Mouse (Mus musculus) heart, postnatal 0 days (tissue): ENCODE measurements around the gene Ssx2ip. TPM values are rescaled to one million over a fixed set of nuclear protein-coding genes. Genes with fewer than 3 reads are reported as not detected.

Experiments used
- ATAC-seq: fragments of 200-750 bp; cut with Nextera tagmentation; 2 replicates; pipeline ENCODE4 v1.8.0; 2017; ENCODE audit warnings: low read depth, moderate number of reproducible peaks, moderate library complexity; ENCODE audit not compliant: insufficient read depth
- DNase-seq: peaks from one replicate; pipeline ENCODE4 v3.0.0-alpha.2; 2016; ENCODE audit warnings: low spot score
- H3K27ac ChIP-seq: fragments of 300-500 bp; sonication (generic); 2 replicates; pipeline ENCODE4 v1.5.1; 2014; ENCODE audit warnings: low read depth, mild to moderate bottlenecking
- H3K27me3 ChIP-seq: fragments of 300-500 bp; sonication (generic); 2 replicates; pipeline ENCODE4 v1.6.1; 2014; ENCODE audit warnings: low read length, mixed read lengths; ENCODE audit not compliant: control insufficient read depth, insufficient read depth
- H3K36me3 ChIP-seq: fragments of 300-500 bp; sonication (generic); replicated peaks from 2 replicates; pipeline ENCODE4 v1.6.1; 2014; ENCODE audit warnings: low read length, mixed read lengths; ENCODE audit not compliant: control insufficient read depth, insufficient read depth
- H3K4me1 ChIP-seq: fragments of 300-500 bp; sonication (generic); 2 replicates; pipeline ENCODE4 v1.6.1; 2014; ENCODE audit warnings: antibody characterized with exemption; ENCODE audit not compliant: control insufficient read depth, insufficient read depth
- H3K4me2 ChIP-seq: fragments of 300-500 bp; sonication (generic); 2 replicates; pipeline ENCODE4 v1.6.1; 2014; ENCODE audit warnings: low read depth, mild to moderate bottlenecking, low read length, moderate library complexity
- H3K4me3 ChIP-seq: fragments of 300-500 bp; sonication (generic); 2 replicates; pipeline ENCODE4 v1.5.1; 2014; ENCODE audit warnings: low read depth, low read length
- H3K9ac ChIP-seq: fragments of 300-500 bp; sonication (generic); replicated peaks from 2 replicates; pipeline ENCODE4 v1.6.1; 2014; ENCODE audit warnings: low read depth, low read length, mixed read lengths
- H3K9me3 ChIP-seq: fragments of 300-500 bp; sonication (generic); replicated peaks from 2 replicates; pipeline ENCODE4 v1.6.1; 2016; ENCODE audit warnings: low read length; ENCODE audit not compliant: control insufficient read depth
- CTCF ChIP-seq: IDR thresholded peaks from 2 replicates; pipeline ENCODE4 v1.5.1; 2016; ENCODE audit warnings: antibody characterized with exemption, control low read depth, low read depth
- EP300 ChIP-seq: IDR thresholded peaks from 2 replicates; pipeline ENCODE4 v1.6.1; 2016; ENCODE audit warnings: antibody characterized with exemption, low read depth
- WGBS: fragments of 180-500 bp; shearing (Covaris S2); extraction: QIAGEN DNeasy Blood & Tissue Kit; methylation state at CpG from one replicate; pipeline ENCODE4 v1.1.7; 2014; 5-methylcytosine and 5-hydroxymethylcytosine counted together
- polyA plus RNA-seq: library from polyadenylated mRNA; unstranded; fragments of >200 nt; fragmentation: Nextera tagmentation; extraction: Ambion mirVana; gene quantifications from 2 replicates; pipeline ENCODE4 v1.2.1, GENCODE M21; 2015
- total RNA-seq: library from RNA; depleted of rRNA; stranded (reverse); fragments of >200 nt; gene quantifications from 2 replicates; pipeline ENCODE4 v1.2.3, GENCODE M21; 2014; ENCODE audit warnings: low replicate concordance

The Ssx2ip gene
- total and polyA plus RNA-seq, 2 experiments from 2014 or later: 6.4 to 7.6 TPM

DNA sequence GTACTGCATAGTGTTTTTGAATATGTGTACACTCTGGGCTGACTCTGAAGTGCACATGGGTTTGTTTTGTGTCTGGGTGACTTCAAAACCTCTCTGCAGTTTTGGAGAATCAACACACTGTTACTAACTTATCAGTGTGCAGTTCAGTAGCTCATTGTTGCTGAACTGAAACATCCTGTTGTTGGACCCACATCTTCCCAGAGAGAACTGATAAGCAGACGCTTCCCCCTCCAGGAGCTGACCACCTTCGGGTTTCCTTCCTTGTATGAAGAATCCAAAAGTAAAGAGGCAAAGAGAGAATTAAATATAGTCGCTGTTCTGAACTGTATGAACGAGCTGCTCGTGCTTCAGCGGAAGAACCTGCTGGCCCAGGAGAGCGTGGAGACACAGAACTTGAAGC is 14.5 kb downstream of the Ssx2ip start:
- ATAC-seq: no peak; the same call in 1 of the 2 replicates

DNA sequence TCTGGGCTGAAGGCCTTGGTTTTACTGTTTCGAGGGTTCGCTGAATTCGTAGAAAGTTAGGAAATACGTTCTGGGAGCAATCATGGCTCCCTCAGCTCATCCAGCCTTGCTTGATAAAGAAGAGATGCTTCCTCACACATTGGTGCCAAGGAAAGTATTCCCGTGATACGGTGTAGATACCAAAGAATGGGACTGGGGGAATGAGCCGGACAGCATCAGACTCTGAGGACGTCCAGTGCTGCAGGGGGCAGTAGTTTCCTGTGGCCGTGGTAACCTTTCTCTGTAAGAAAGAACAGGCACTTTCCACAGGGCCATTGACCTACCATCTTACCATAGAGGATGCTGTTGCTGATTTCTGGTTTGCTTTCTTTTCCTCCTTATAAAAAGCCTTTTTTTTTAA is 15.1 kb downstream of the Ssx2ip start:
- ATAC-seq: no peak

More for the DNA sequence above, 14.5 kb downstream of the Ssx2ip start:
- Histone ChIP-seq H3K9me3 (no peaks in the 10 kb centered on the region), H3K4me3 (no peak overlapping the region), H3K27ac (peak overlapping the region; percentile 36; the same call in 1 of the 2 replicates), H3K9ac (no peak overlapping the region), H3K27me3 (no peaks in the 10 kb centered on the region), H3K36me3 (peaks cover 14% of the 10 kb centered on the region), H3K4me1 (no peaks in the 10 kb centered on the region), H3K4me2 (no peak overlapping the region)
- no peak for TF ChIP-seq CTCF
- TF ChIP-seq EP300: no peak
- 60% methylated on average over 7 of the region's 7 CpGs for WGBS
- DNase-seq: no peak

DNA sequence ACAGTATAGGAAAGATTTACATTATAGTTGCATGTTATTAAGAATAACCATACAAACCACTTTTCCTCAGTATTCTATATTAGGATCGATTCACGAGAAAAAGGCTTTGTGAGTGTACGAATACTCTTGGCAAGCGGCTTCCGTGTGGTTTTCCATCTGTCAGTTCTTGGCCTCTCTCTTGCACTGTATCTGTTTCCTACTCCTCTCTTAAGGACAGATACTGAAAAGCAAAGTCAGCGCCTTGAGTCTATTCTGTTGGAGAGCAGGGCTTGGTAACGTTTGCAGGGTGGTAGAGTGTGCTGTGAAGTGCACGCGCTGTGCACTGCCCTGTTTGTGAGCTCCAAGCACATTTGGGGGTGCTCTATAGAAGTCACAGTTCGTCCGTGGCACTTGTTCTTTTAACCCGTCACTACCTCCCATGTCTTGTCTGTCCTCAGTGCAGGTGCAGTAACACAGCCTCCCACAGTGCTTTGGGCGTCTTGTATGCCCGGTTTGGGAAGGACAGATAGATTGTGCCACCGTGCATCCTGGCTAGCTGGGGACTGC is 15.6 kb downstream of the Ssx2ip start:
- 82% methylated on average over 15 of the region's 15 CpGs for WGBS
- H3K4me3 ChIP-seq: no peak overlapping the region
- peaks cover 14% of the 10 kb centered on the region for H3K36me3 ChIP-seq
- no peak overlapping the region for H3K9ac ChIP-seq
- no peak for ATAC-seq
- H3K9me3 ChIP-seq: no peaks in the 10 kb centered on the region
- H3K4me1 ChIP-seq: no peaks in the 10 kb centered on the region
- H3K4me2 ChIP-seq: no peak overlapping the region
- H3K27me3 ChIP-seq: no peaks in the 10 kb centered on the region
- no peak overlapping the region for H3K27ac ChIP-seq
- no peak for DNase-seq
- no peak for TF ChIP-seq EP300
- no peak for TF ChIP-seq CTCF

More for the DNA sequence above, 15.1 kb downstream of the Ssx2ip start:
- Histone ChIP-seq H3K27me3 (no peaks in the 10 kb centered on the region), H3K36me3 (peaks cover 14% of the 10 kb centered on the region), H3K9ac (no peak overlapping the region), H3K4me1 (no peaks in the 10 kb centered on the region), H3K27ac (peak overlapping the region; percentile 36; the same call in 1 of the 2 replicates), H3K9me3 (no peaks in the 10 kb centered on the region), H3K4me2 (no peak overlapping the region), H3K4me3 (no peak overlapping the region)
- peak; percentile 16 for DNase-seq
- WGBS: 77% methylated on average over 9 of the region's 9 CpGs
- TF ChIP-seq CTCF (peak; percentile 1; the same call in 1 of the 2 replicates), EP300 (no peak)

DNA sequence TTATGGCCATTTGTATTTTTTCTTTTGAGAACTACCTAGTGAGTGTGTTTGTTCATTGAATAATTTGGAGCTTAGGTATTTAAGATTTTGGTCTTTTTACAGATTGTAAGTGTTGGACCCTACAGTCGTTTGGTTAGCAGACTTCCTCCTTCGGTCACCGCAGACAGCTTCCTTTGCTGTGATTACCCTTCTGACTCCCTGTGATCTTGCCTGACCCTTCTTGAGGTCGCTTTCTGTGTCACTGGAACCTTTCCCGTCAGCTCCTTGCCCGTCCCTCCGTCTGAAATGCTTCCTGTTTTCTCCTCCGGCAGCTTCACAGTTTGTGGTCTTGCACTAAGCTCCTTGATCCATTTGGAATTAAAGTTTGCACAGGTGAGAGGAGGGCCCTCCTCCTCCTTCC is 17.3 kb downstream of the Ssx2ip start:
- no peak overlapping the region for H3K4me2 ChIP-seq
- H3K27me3 ChIP-seq: no peaks in the 10 kb centered on the region
- no peak overlapping the region for H3K27ac ChIP-seq
- H3K9ac ChIP-seq: no peak overlapping the region
- H3K36me3 ChIP-seq: peaks cover 20% of the 10 kb centered on the region
- DNase-seq (no peak), ATAC-seq (no peak)
- H3K9me3 ChIP-seq: no peaks in the 10 kb centered on the region
- TF ChIP-seq CTCF (no peak), EP300 (no peak)
- no peak overlapping the region for H3K4me3 ChIP-seq
- 56% methylated on average over 8 of the region's 8 CpGs for WGBS
- H3K4me1 ChIP-seq: no peaks in the 10 kb centered on the region

DNA sequence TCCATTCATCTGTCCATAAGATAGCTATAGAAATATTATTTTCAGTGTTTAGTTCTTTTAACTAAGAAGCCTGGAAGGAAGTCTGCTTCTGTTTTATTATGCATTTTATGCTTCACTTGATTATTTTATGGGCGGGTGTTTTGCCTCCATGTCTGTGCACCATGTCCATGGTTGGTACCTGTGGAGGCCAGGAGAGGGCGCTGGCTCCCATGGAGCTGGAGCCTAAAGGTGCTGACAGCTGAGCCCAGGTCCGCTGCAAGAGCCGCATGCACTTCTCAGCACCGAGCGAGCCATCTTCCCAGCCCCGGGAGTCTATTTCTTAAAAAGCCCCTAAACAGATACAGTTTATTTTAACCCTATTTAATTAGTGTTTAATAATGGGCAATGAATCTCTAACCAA is 19.3 kb downstream of the Ssx2ip start:
- Histone ChIP-seq H3K4me3 (no peak overlapping the region), H3K4me1 (0 out of 2 replicates have a peak, but pooled peaks cover 3% of the 10 kb centered on the region), H3K36me3 (peaks cover 22% of the 10 kb centered on the region), H3K27ac (no peak overlapping the region), H3K9ac (no peak overlapping the region), H3K9me3 (no peaks in the 10 kb centered on the region), H3K27me3 (no peaks in the 10 kb centered on the region), H3K4me2 (no peak overlapping the region)
- no peak for ATAC-seq
- no peak for DNase-seq
- TF ChIP-seq CTCF (no peak), EP300 (no peak)
- 81% methylated on average over 7 of the region's 7 CpGs for WGBS

DNA sequence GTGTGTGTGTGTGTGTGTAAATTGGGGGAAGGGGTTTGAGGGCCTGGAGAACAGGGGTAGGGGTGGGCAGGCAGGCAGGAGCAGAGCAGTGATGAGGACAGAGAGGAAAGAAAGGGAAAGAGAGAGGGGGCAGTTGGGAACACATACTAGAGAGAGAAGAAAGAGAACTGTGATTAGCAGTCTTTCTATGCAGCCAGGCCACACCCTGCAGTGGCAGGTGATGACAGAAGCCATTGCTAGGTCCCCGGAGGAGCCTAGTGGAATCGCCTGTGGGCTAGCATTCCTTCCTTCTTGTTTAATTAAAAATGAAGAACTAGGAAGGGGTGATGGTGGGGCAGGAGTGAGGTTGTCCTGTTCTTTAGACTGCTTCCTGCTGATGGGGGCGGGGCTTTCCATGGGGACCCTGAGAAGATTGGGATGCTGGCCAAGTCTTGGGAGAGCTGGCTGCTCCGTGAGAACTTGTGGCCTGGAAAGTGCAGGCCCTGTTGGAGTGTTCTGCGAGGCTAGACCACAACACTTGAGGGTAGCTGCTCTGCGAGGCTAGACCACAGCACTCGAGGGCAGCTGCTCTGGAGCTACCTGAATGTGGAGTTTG is 20.0 kb downstream of the Ssx2ip start:
- no peaks in the 10 kb centered on the region for H3K9me3 ChIP-seq
- 33% methylated on average over 7 of the region's 7 CpGs for WGBS
- H3K4me2 ChIP-seq: no peak overlapping the region
- no peaks in the 10 kb centered on the region for H3K27me3 ChIP-seq
- no peak for DNase-seq
- H3K4me1 ChIP-seq: 0 out of 2 replicates have a peak, but pooled peaks cover 3% of the 10 kb centered on the region
- TF ChIP-seq EP300: no peak
- ATAC-seq: no peak
- no peak overlapping the region for H3K4me3 ChIP-seq
- no peak overlapping the region for H3K27ac ChIP-seq
- peaks cover 17% of the 10 kb centered on the region for H3K36me3 ChIP-seq
- no peak overlapping the region for H3K9ac ChIP-seq
